Mouse (Mus musculus): ENCODE data around the gene Arhgap40. TPM values are rescaled to one million over a fixed set of nuclear protein-coding genes. Genes with fewer than 3 reads are reported as not detected.

The Arhgap40 gene
- polyA plus RNA-seq, 1 experiment = not detected

GRCm38 (mm10) chr2:158596803-158597202, 84.2 kb downstream of the Arhgap40 start:
- Histone ChIP-seq H3K4me3 (replicated peaks; ENCODE audit: control insufficient read depth, low read depth, low read length) (no peak overlapping the region), H3K27ac (ENCODE audit: control insufficient read depth, insufficient read depth, low read depth, low read length, poor library complexity) (no peak overlapping the region), H3K4me1 (ENCODE audit: control insufficient read depth, insufficient read depth, low read length) (no peaks in the 10 kb centered on the region; the same call in 1 of the 2 replicates)
- TF ChIP-seq POLR2A (IDR thresholded peaks at IDR 0.05; ENCODE audit: borderline replicate concordance, control insufficient read depth, low read depth, low read length) = no peak
- no peak for TF ChIP-seq CTCF (IDR thresholded peaks at IDR 0.05; ENCODE audit: control insufficient read depth, insufficient read depth, low read length)
- WGBS = 11% methylated on average over 1 of the region's 1 CpGs

Other genes with a start within 250 kb of the Arhgap40 start
- gene Lbp, start 206.3 kb upstream of the Arhgap40 start, polyA plus RNA-seq (2011; ENCODE audit: insufficient read depth, insufficient read length, low replicate concordance, missing spikeins) = 14.8 and 23.0 TPM in 2 replicates
- 0.65 and 2.6 TPM in 2 replicates for gene Snhg11, start 137.2 kb upstream of the Arhgap40 start, polyA plus RNA-seq (2011; ENCODE audit: insufficient read depth, insufficient read length, low replicate concordance, missing spikeins)
- 7.1 and 16.6 TPM in 2 replicates for gene Ralgapb, start 102.9 kb upstream of the Arhgap40 start, polyA plus RNA-seq (2011; ENCODE audit: insufficient read depth, insufficient read length, low replicate concordance, missing spikeins)
- not detected in 2 replicates for gene Adig, start 10.2 kb upstream of the Arhgap40 start, polyA plus RNA-seq (2011; ENCODE audit: insufficient read depth, insufficient read length, low replicate concordance, missing spikeins)
- not detected in 2 replicates for gene Slc32a1, start 98.0 kb downstream of the Arhgap40 start, polyA plus RNA-seq (2011; ENCODE audit: insufficient read depth, insufficient read length, low replicate concordance, missing spikeins)
- gene Actr5, start 112.1 kb downstream of the Arhgap40 start, polyA plus RNA-seq (2011; ENCODE audit: insufficient read depth, insufficient read length, low replicate concordance, missing spikeins) = 10.9 and 12.9 TPM in 2 replicates
- gene Ppp1r16b, start 152.6 kb downstream of the Arhgap40 start, polyA plus RNA-seq (2011; ENCODE audit: insufficient read depth, insufficient read length, low replicate concordance, missing spikeins) = 3.8 and 5.3 TPM in 2 replicates

All from bone marrow, adult 2 months (tissue).